In genomic region chr6:56837166-56837565, GRCm38 (mm10) we compare ENCODE assay signal across 29 mouse cellular contexts. TPM values are rescaled to one million over a fixed set of nuclear protein-coding genes. Genes with fewer than 3 reads are reported as not detected.
DNase-seq lines count a peak whose midpoint lies in the region; ATAC-seq and TF ChIP-seq lines count a peak whose summit lies in the region.
"Had no signal": no experiment of that assay in that cellular context is flagged by ENCODE, and none has a peak within 500 bp of the region (broad histone marks: within the 10 kb centered on the region; RNA-seq: fewer than 3 reads in every experiment).

No protein-coding gene starts in this region.

- no peak overlapping the region for H3K4me2 ChIP-seq in embryonic facial prominence, embryonic 15.5 days (replicated peaks)
- H3K4me2 ChIP-seq: embryonic facial prominence, embryonic 12.5 days; forebrain, embryonic 13.5 days; heart, embryonic 12.5 days; heart, embryonic 15.5 days; hindbrain, embryonic 12.5 days; hindbrain, embryonic 15.5 days; intestine, embryonic 15.5 days had no signal

- H3K4me1 ChIP-seq in embryonic facial prominence, embryonic 15.5 days: peaks cover 31% of the 10 kb centered on the region
- peaks cover 10% of the 10 kb centered on the region for H3K4me1 ChIP-seq in embryonic facial prominence, embryonic 10.5 days
- H3K4me1 ChIP-seq in testis, adult 2 months (ENCODE audit: control insufficient read depth, insufficient read depth, low read length): no peaks in the 10 kb centered on the region; the same call in none of the 2 replicates
- H3K4me1 ChIP-seq in embryonic fibroblast, embryonic 13.5 days (ENCODE audit: control insufficient read depth, insufficient read depth, low read length): peaks cover 9% of the 10 kb centered on the region
- H3K4me1 ChIP-seq: intestine, embryonic 15.5 days had no signal

- WGBS in embryonic facial prominence, embryonic 15.5 days: 85% methylated on average over 12 of the region's 12 CpGs
- WGBS in embryonic facial prominence, embryonic 10.5 days: 93% methylated on average over 12 of the region's 12 CpGs

- ATAC-seq in embryonic facial prominence, embryonic 15.5 days (ENCODE audit: insufficient number of reproducible peaks, low FRiP score, low TSS enrichment, low read depth): no peak
- ATAC-seq: forebrain, embryonic 13.5 days; forebrain, embryonic 16.5 days; intestine, embryonic 15.5 days had no signal

- no peak for TF ChIP-seq CTCF in testis, adult 2 months (IDR thresholded peaks at IDR 0.05; ENCODE audit: control insufficient read depth, insufficient read depth, insufficient replicate concordance, low read depth, low read length)
- no peak for TF ChIP-seq CTCF in embryonic fibroblast, embryonic 13.5 days (IDR thresholded peaks at IDR 0.05; ENCODE audit: borderline replicate concordance, insufficient read depth, low read length)

- no peak for DNase-seq in embryonic facial prominence, embryonic 10.5 days (ENCODE audit: low spot score)
- DNase-seq in testis, postnatal 10 days (ENCODE audit: low spot score): no peak
- peak; percentile 91 for DNase-seq in R1 (ENCODE audit: low read depth, low spot score)
- no peak for DNase-seq in lung, postnatal 14 days
- no peak for DNase-seq in layer of hippocampus, adult 9-10 months (ENCODE audit: low spot score)
- DNase-seq: adrenal gland, postnatal 10 days; adrenal gland, postnatal 36 days; cerebellum, adult 18-20 months; cerebellum, adult 9-10 months; cerebellum, postnatal 14 days; gastrocnemius, postnatal 14 days; heart, adult 18-20 months; heart, postnatal 10 days; heart, postnatal 4 days; kidney, adult 18-20 months had no signal

- H3K36me3 ChIP-seq in embryonic facial prominence, embryonic 15.5 days: peaks cover 13% of the 10 kb centered on the region; the same call in 1 of the 2 replicates
- H3K36me3 ChIP-seq in embryonic facial prominence, embryonic 10.5 days (replicated peaks): peaks cover 52% of the 10 kb centered on the region
- no peaks in the 10 kb centered on the region for H3K36me3 ChIP-seq in testis, adult 2 months (ENCODE audit: control insufficient read depth, insufficient read depth, low read length)
- H3K36me3 ChIP-seq: G1E; hindbrain, embryonic 12.5 days; hindbrain, embryonic 15.5 days had no signal

- 0 out of 2 replicates have a peak overlapping the region, but pooled peaks have one; percentile 28 for H3K27ac ChIP-seq in embryonic facial prominence, embryonic 15.5 days (replicated peaks)
- H3K27ac ChIP-seq in embryonic facial prominence, embryonic 10.5 days (replicated peaks): no peak overlapping the region
- H3K27ac ChIP-seq in testis, adult 2 months (ENCODE audit: control insufficient read depth, insufficient read depth, low read depth, low read length): no peak overlapping the region
- H3K27ac ChIP-seq in embryonic fibroblast, embryonic 13.5 days (ENCODE audit: insufficient read depth, low read length): peak overlapping the region; percentile 27; the same call in 1 of the 2 replicates
- H3K27ac ChIP-seq: embryonic facial prominence, embryonic 12.5 days; forebrain, embryonic 10.5 days; forebrain, embryonic 13.5 days; heart, embryonic 15.5 days; hindbrain, embryonic 12.5 days; hindbrain, embryonic 15.5 days; intestine, embryonic 15.5 days had no signal

- H3K9ac ChIP-seq in embryonic facial prominence, embryonic 15.5 days: no peak overlapping the region
- H3K9ac ChIP-seq: embryonic facial prominence, embryonic 12.5 days; forebrain, embryonic 13.5 days; heart, embryonic 12.5 days; heart, embryonic 15.5 days; hindbrain, embryonic 12.5 days; hindbrain, embryonic 15.5 days; intestine, embryonic 15.5 days had no signal

- no peaks in the 10 kb centered on the region for H3K9me3 ChIP-seq in embryonic facial prominence, embryonic 15.5 days (replicated peaks)
- no peaks in the 10 kb centered on the region for H3K9me3 ChIP-seq in embryonic facial prominence, embryonic 10.5 days
- H3K9me3 ChIP-seq: embryonic facial prominence, embryonic 12.5 days; forebrain, embryonic 10.5 days; forebrain, embryonic 13.5 days; G1E; heart, embryonic 12.5 days; heart, embryonic 15.5 days; hindbrain, embryonic 12.5 days; hindbrain, embryonic 15.5 days; intestine, embryonic 15.5 days had no signal

- TF ChIP-seq POLR2A in testis, adult 2 months (IDR thresholded peaks at IDR 0.05; ENCODE audit: control insufficient read depth, low read depth, low read length): no peak
- TF ChIP-seq POLR2A in embryonic fibroblast, embryonic 13.5 days (IDR thresholded peaks at IDR 0.05; ENCODE audit: low read depth, low read length): no peak

- H3K4me3 ChIP-seq in embryonic facial prominence, embryonic 15.5 days (replicated peaks): no peak overlapping the region
- H3K4me3 ChIP-seq in embryonic facial prominence, embryonic 10.5 days: no peak overlapping the region
- H3K4me3 ChIP-seq in testis, adult 2 months (ENCODE audit: control insufficient read depth, low read depth, low read length): peak overlapping the region; percentile 38
- no peak overlapping the region for H3K4me3 ChIP-seq in embryonic fibroblast, embryonic 13.5 days (ENCODE audit: insufficient read depth, low read length)
- H3K4me3 ChIP-seq: embryonic facial prominence, embryonic 12.5 days; forebrain, embryonic 10.5 days; forebrain, embryonic 13.5 days; heart, embryonic 12.5 days; heart, embryonic 15.5 days; hindbrain, embryonic 12.5 days; hindbrain, embryonic 15.5 days; intestine, embryonic 15.5 days had no signal

- no peaks in the 10 kb centered on the region for H3K27me3 ChIP-seq in embryonic facial prominence, embryonic 15.5 days
- no peaks in the 10 kb centered on the region for H3K27me3 ChIP-seq in embryonic facial prominence, embryonic 10.5 days (replicated peaks; ENCODE audit: low read depth, poor library complexity, severe bottlenecking)
- no peaks in the 10 kb centered on the region for H3K27me3 ChIP-seq in testis, adult 2 months (ENCODE audit: control insufficient read depth, insufficient read depth, low read length)
- H3K27me3 ChIP-seq: embryonic facial prominence, embryonic 12.5 days; forebrain, embryonic 13.5 days; heart, embryonic 12.5 days; heart, embryonic 15.5 days; hindbrain, embryonic 12.5 days; hindbrain, embryonic 15.5 days; intestine, embryonic 15.5 days; Patski had no signal

RNA-seq across cellular contexts. Expression of gene Fkbp9, which starts 5.3 kb away (rescaled TPM):
- polyA plus RNA-seq in embryonic facial prominence, embryonic 15.5 days (2015; fragmentation: Nextera tagmentation; extraction: Ambion mirVana): 218 and 222 TPM in 2 replicates
- polyA plus RNA-seq in embryonic facial prominence, embryonic 10.5 days (2016; fragmentation: Nextera tagmentation; extraction: Ambion mirVana): 72.8 and 73.9 TPM in 2 replicates
- 6.0 and 10.5 TPM in 2 replicates for polyA plus RNA-seq in testis, adult 2 months (2012; rRNA removed)
- polyA plus RNA-seq in embryonic fibroblast, embryonic 13.5 days (2011; ENCODE audit: insufficient read length, low read depth, missing spikeins): 340 and 352 TPM in 2 replicates
- polyA plus RNA-seq: G1E had no signal

RNA-seq across cellular contexts. Expression of gene Kbtbd2, which starts 39.6 kb away (rescaled TPM):
- polyA plus RNA-seq in embryonic facial prominence, embryonic 15.5 days (2015; fragmentation: Nextera tagmentation; extraction: Ambion mirVana): 25.5 and 29.0 TPM in 2 replicates
- polyA plus RNA-seq in embryonic facial prominence, embryonic 10.5 days (2016; fragmentation: Nextera tagmentation; extraction: Ambion mirVana): 39.4 and 39.6 TPM in 2 replicates
- polyA plus RNA-seq in testis, adult 2 months (2012; rRNA removed): 3.7 and 5.5 TPM in 2 replicates
- 37.8 and 47.3 TPM in 2 replicates for polyA plus RNA-seq in embryonic fibroblast, embryonic 13.5 days (2011; ENCODE audit: insufficient read length, low read depth, missing spikeins)

Comparison
In these comparisons a context has a peak if more than half of its experiments do, and no peak if none do; other contexts are left out.
1. H3K27ac ChIP-seq: peak in embryonic facial prominence, embryonic 15.5 days (single experiment) and embryonic fibroblast, embryonic 13.5 days (single experiment); none in embryonic facial prominence, embryonic 10.5 days (single experiment) and testis, adult 2 months (single experiment).